ENCODE assay signal across 16 mouse cellular contexts in the genomic region with DNA sequence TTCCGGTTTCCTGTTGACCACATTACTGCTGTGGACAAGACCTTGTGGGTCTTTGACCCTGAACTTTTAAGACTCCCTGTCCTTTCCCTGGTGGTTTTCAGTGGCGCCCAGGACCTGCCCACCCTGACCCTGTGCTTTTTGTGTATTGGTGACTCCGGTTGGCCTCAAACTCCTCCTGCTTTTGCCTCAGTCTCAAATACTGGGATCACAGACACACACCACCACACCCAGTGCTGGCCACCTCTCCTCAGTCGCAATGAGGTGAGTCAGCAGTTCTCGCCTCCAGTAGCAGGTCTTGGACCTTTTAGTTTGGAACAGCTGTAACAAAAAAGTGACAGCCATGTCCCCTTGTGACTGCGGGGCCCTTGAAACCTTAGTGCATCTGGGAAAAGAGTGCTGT. TPM values are rescaled to one million over a fixed set of nuclear protein-coding genes. Genes with fewer than 3 reads are reported as not detected.
DNase-seq lines count a peak whose midpoint lies in the region; ATAC-seq and TF ChIP-seq lines count a peak whose summit lies in the region.
"Had no signal": no experiment of that assay in that cellular context is flagged by ENCODE, and none has a peak within 500 bp of the region (broad histone marks: within the 10 kb centered on the region; RNA-seq: fewer than 3 reads in every experiment).

No protein-coding gene starts in this region.

- no peaks in the 10 kb centered on the region for H3K36me3 ChIP-seq in CH12.LX (replicated peaks in 1 of 2; ENCODE audit: control insufficient read depth in 1 of 2, insufficient read depth in 1 of 2, low read length in 1 of 2)
- no peaks in the 10 kb centered on the region for H3K36me3 ChIP-seq in liver, embryonic 14.5 days (replicated peaks; ENCODE audit: control insufficient read depth, insufficient read depth, low read depth)
- H3K36me3 ChIP-seq: G1E had no signal

- TF ChIP-seq EP300 in CH12.LX (IDR thresholded peaks at IDR 0.05; ENCODE audit: low read length): no peak
- TF ChIP-seq EP300 in liver, embryonic 14.5 days (IDR thresholded peaks at IDR 0.05; ENCODE audit: low read depth): no peak

- in situ Hi-C loops in CH12.LX (cut with MboI; ENCODE audit: low pct_ligation_motif_present, low pct_unique_long_range_greater_than_20kb, low sequenced_read_pairs): no loop called here

- 0 out of 2 replicates have a peak, but pooled peaks have one; percentile 7 for ATAC-seq in liver, embryonic 14.5 days (ENCODE audit: insufficient read depth)
- ATAC-seq: activated CD4-positive, CD25-positive, alpha-beta regulatory T cell, adult 4 months; forebrain, postnatal 0 days had no signal

- H3K4me1 ChIP-seq in CH12.LX (ENCODE audit: control insufficient read depth in 1 of 2, insufficient read depth in 2 of 2): peaks cover 16 to 41% of the 10 kb centered on the region in 2 experiments
- peaks cover 21% of the 10 kb centered on the region for H3K4me1 ChIP-seq in brown adipose tissue, adult 24 weeks (ENCODE audit: control insufficient read depth, insufficient read depth, insufficient read length, low read length)
- H3K4me1 ChIP-seq in liver, embryonic 14.5 days (replicated peaks; ENCODE audit: control insufficient read depth in 2 of 2, insufficient read depth in 2 of 2, low read length in 1 of 2): peaks cover 35 to 55% of the 10 kb centered on the region in 2 experiments

- H3K9me3 ChIP-seq in CH12.LX (replicated peaks; ENCODE audit: low read length): no peaks in the 10 kb centered on the region
- no peaks in the 10 kb centered on the region for H3K9me3 ChIP-seq in liver, embryonic 14.5 days (ENCODE audit: control insufficient read depth, low read length)

- H3K4me2 ChIP-seq in CH12.LX (ENCODE audit: insufficient read depth, low read depth, poor library complexity, severe bottlenecking): no peak overlapping the region
- peak overlapping the region; percentile 57 for H3K4me2 ChIP-seq in liver, embryonic 14.5 days (ENCODE audit: low read depth)

- peak; percentile 27 for DNase-seq in gastrocnemius, postnatal 14 days
- DNase-seq in gastrocnemius, adult 18-20 months (ENCODE audit: low spot score): no peak
- DNase-seq in CH12.LX (ENCODE audit: extremely low read depth): no peak
- DNase-seq in liver, embryonic 14.5 days (ENCODE audit: low read depth in 3 of 3, low spot score in 3 of 3): peak; percentile 73 to 76 (median 75)
- no peak for DNase-seq in thymus, adult 18-20 months
- no peak for DNase-seq in cerebellum, postnatal 4 days (ENCODE audit: low spot score in 2 of 2)
- no peak for DNase-seq in urinary bladder, adult 2 months (ENCODE audit: low spot score)
- DNase-seq: cerebellum, adult 2 months; forebrain, postnatal 0 days; kidney, adult 18-20 months; layer of hippocampus, adult 9-11 months; thymus, postnatal 36 days had no signal

- dilution Hi-C loops in CH12.LX (cut with MboI; ENCODE audit: extremely low pct_ligation_motif_present, extremely low pct_unique_long_range_greater_than_20kb, low sequenced_read_pairs): no loop called here

- H3K4me3 ChIP-seq in CH12.LX (replicated peaks in 1 of 3; ENCODE audit: low read depth in 2 of 3, low read length in 2 of 3, poor library complexity in 1 of 3): no peak overlapping the region
- no peak overlapping the region for H3K4me3 ChIP-seq in brown adipose tissue, adult 24 weeks (ENCODE audit: insufficient read depth, low read depth, low read length)
- no peak overlapping the region for H3K4me3 ChIP-seq in liver, embryonic 14.5 days (ENCODE audit: insufficient read depth in 1 of 2, low read depth in 2 of 2, low read length in 2 of 2)

- intact Hi-C loops in gastrocnemius, postnatal 14 days (cut with DNase I; ENCODE audit: low total_unique reads): no loop called here

- H3K79me2 ChIP-seq in CH12.LX (replicated peaks; ENCODE audit: control insufficient read depth, extremely low read depth, insufficient read depth, poor library complexity, severe bottlenecking): no peaks in the 10 kb centered on the region

- no peak for TF ChIP-seq POLR2A in CH12.LX (IDR thresholded peaks at IDR 0.05; ENCODE audit: low read depth, low read length)

- peaks cover 2% of the 10 kb centered on the region for H3K27me3 ChIP-seq in CH12.LX (replicated peaks)
- H3K27me3 ChIP-seq in liver, embryonic 14.5 days (ENCODE audit: control insufficient read depth, insufficient read depth, low read length): no peaks in the 10 kb centered on the region

- H3K27ac ChIP-seq in CH12.LX (ENCODE audit: insufficient read depth, low read depth): no peak overlapping the region
- peak overlapping the region; percentile 3; the same call in 1 of the 2 replicates for H3K27ac ChIP-seq in brown adipose tissue, adult 24 weeks (replicated peaks; ENCODE audit: low read depth, low read length)
- peak overlapping the region; percentile 90 for H3K27ac ChIP-seq in liver, embryonic 14.5 days

- 57% methylated on average over 6 of the region's 6 CpGs for WGBS in liver, embryonic 14.5 days (ENCODE audit: insufficient replicate concordance)

- H3K9ac ChIP-seq in CH12.LX (ENCODE audit: insufficient read depth, low read depth): no peak overlapping the region
- peak overlapping the region; percentile 56 for H3K9ac ChIP-seq in liver, embryonic 14.5 days (replicated peaks)
- H3K9ac ChIP-seq: forebrain, postnatal 0 days had no signal

- TF ChIP-seq CTCF in CH12.LX (conservative IDR thresholded peaks at IDR 0.05 in 1 of 2, IDR thresholded peaks at IDR 0.05 in 1 of 2; ENCODE audit: low read depth in 2 of 2, low read length in 2 of 2): no peak
- no peak for TF ChIP-seq CTCF in liver, embryonic 14.5 days (IDR thresholded peaks at IDR 0.05; ENCODE audit: low read depth)

- TF ChIP-seq RAD21 in CH12.LX (IDR thresholded peaks at IDR 0.05; ENCODE audit: low read depth, low read length): no peak

TF ChIP-seq in CH12.LX, 34 proteins besides CTCF, POLR2A, EP300 and RAD21:
- TF ChIP-seq IRF4 (IDR thresholded peaks at IDR 0.05; ENCODE audit: low read depth, low read length) (no peak), MAFK (IDR thresholded peaks at IDR 0.05; ENCODE audit: insufficient replicate concordance, low read length) (peak; percentile 26; the same call in 1 of the 2 replicates)

RNA-seq across cellular contexts. Expression of gene Parp16, which starts 2.7 kb away (rescaled TPM):
- 1 to 10 TPM; 4.9 to 5.4 TPM for total RNA-seq in gastrocnemius, postnatal 14 days (2021)
- 1 to 10 TPM; 3.6 to 3.7 TPM for total RNA-seq in gastrocnemius, adult 18-20 months (2021)
- total RNA-seq in CH12.LX (2012; rRNA removed) (1.3 and 1.7 TPM in 2 replicates), CH12.LX (2014; rRNA removed) (0.44 and 0.46 TPM in 2 replicates)
- 0.81 and 0.94 TPM in 2 replicates for polyA plus RNA-seq in CH12.LX (2012; ENCODE audit: insufficient read length, low read depth)
- 11.9 and 16.2 TPM in 2 replicates for polyA plus RNA-seq in brown adipose tissue, adult 24 weeks (2012; ENCODE audit: insufficient read depth, insufficient read length, missing spikeins)
- polyA plus RNA-seq in liver, embryonic 14.5 days (2012; rRNA removed): 4.9 and 5.7 TPM in 2 replicates
- polyA plus RNA-seq in liver, embryonic 14.5 days (2014; fragmentation: Nextera tagmentation; extraction: Ambion mirVana): 7.2 and 9.3 TPM in 2 replicates
- polyA plus RNA-seq in urinary bladder, adult 2 months (2012; rRNA removed): 4.4 and 4.5 TPM in 2 replicates

RNA-seq across cellular contexts. Expression of gene Igdcc3, which starts 56.8 kb away (rescaled TPM):
- under 1 TPM; 0.37 to 0.58 TPM for total RNA-seq in gastrocnemius, postnatal 14 days (2021)
- total RNA-seq in gastrocnemius, adult 18-20 months (2021): under 1 TPM; 0.21 to 0.32 TPM
- total RNA-seq in CH12.LX (2012; rRNA removed) (0.21 TPM in 1 of 2 replicates, not detected in the other), CH12.LX (2014; rRNA removed) (not detected in 2 replicates)
- 0.20 and 0.26 TPM in 2 replicates for polyA plus RNA-seq in CH12.LX (2012; ENCODE audit: insufficient read length, low read depth)
- polyA plus RNA-seq in brown adipose tissue, adult 24 weeks (2012; ENCODE audit: insufficient read depth, insufficient read length, missing spikeins): not detected in 2 replicates
- polyA plus RNA-seq in liver, embryonic 14.5 days (2012; rRNA removed): 0.06 and 0.10 TPM in 2 replicates
- 0.06 and 0.13 TPM in 2 replicates for polyA plus RNA-seq in liver, embryonic 14.5 days (2014; fragmentation: Nextera tagmentation; extraction: Ambion mirVana)
- 2.3 and 2.7 TPM in 2 replicates for polyA plus RNA-seq in urinary bladder, adult 2 months (2012; rRNA removed)
- total RNA-seq: granulocyte monocyte progenitor cell, adult 5-6 weeks had no signal
- polyA plus RNA-seq: activated CD4-positive, CD25-positive, alpha-beta regulatory T cell, adult 4 months; G1E had no signal

Comparison
In these comparisons a context has a peak if more than half of its experiments do, and no peak if none do; other contexts are left out.
1. DNase-seq: peak in gastrocnemius, postnatal 14 days (single experiment) and liver, embryonic 14.5 days (3 of 3); none in gastrocnemius, adult 18-20 months (single experiment), CH12.LX (single experiment), thymus, adult 18-20 months (0 of 2), cerebellum, postnatal 4 days (0 of 2) and urinary bladder, adult 2 months (single experiment).